In genomic region chr2:174075673-174076432, GRCm38 (mm10) we compare ENCODE assay signal across 8 mouse cellular contexts. TPM values are rescaled to one million over a fixed set of nuclear protein-coding genes. Genes with fewer than 3 reads are reported as not detected.
A peak's percentile ranks its signal among the peaks of the same experiment; 100 is the strongest.
DNase-seq lines count a peak whose midpoint lies in the region; ATAC-seq lines count a peak whose summit lies in the region.

Gene Stx16, plus strand, starts transcription at chr2:174076308.

- H3K4me1 ChIP-seq in heart, embryonic 14.5 days (ENCODE audit: control insufficient read depth in 2 of 2, insufficient read depth in 2 of 2, low read length in 2 of 2) = peaks cover 14 to 27% of the 10 kb centered on the region in 2 experiments
- peaks cover 35% of the 10 kb centered on the region for H3K4me1 ChIP-seq in liver, embryonic 13.5 days (replicated peaks)
- peaks cover 28% of the 10 kb centered on the region for H3K4me1 ChIP-seq in stomach, embryonic 16.5 days (ENCODE audit: control insufficient read depth, insufficient read depth, low read length)

- peak; percentile 68 for ATAC-seq in CD4-positive, CD25-positive, alpha-beta regulatory T cell, adult 4 months
- peak; percentile 95 for ATAC-seq in heart, embryonic 14.5 days (ENCODE audit: insufficient number of reproducible peaks, insufficient read depth, low FRiP score, low read depth)
- ATAC-seq in liver, embryonic 13.5 days (ENCODE audit: low read depth) = peak; percentile 95
- ATAC-seq in stomach, embryonic 16.5 days (ENCODE audit: insufficient read depth, low FRiP score) = peak; percentile 96

- DNase-seq in c-Kit-negative CD71-positive TER-119-positive erythroid progenitor cells, embryonic 14.5 days (ENCODE audit: low read depth, low spot score) = peak; percentile 57
- DNase-seq in fibroblast of lung, adult 2 months (ENCODE audit: low read depth) = peak; percentile 76
- DNase-seq in kidney, postnatal 14 days = peak; percentile 95
- DNase-seq in liver, embryonic 13.5 days = peak; percentile 85
- DNase-seq in neural tube, embryonic 10.5 days (ENCODE audit: extremely low spot score, low spot score) = peak; percentile 97

- peak within 1 kb of the TSS; percentile 96 for H3K9ac ChIP-seq in heart, embryonic 14.5 days (ENCODE audit: low read length)
- H3K9ac ChIP-seq in liver, embryonic 13.5 days = peak within 1 kb of the TSS; percentile 89
- H3K9ac ChIP-seq in stomach, embryonic 16.5 days (ENCODE audit: low read length) = peak within 1 kb of the TSS; percentile 95

- H3K27me3 ChIP-seq in heart, embryonic 14.5 days (ENCODE audit: control insufficient read depth, insufficient read depth, low read length) = no peaks in the 10 kb centered on the region
- no peaks in the 10 kb centered on the region for H3K27me3 ChIP-seq in liver, embryonic 13.5 days
- no peaks in the 10 kb centered on the region for H3K27me3 ChIP-seq in stomach, embryonic 16.5 days (ENCODE audit: control insufficient read depth, insufficient read depth, low read length)

- peak within 1 kb of the TSS; percentile 98 for H3K4me2 ChIP-seq in heart, embryonic 14.5 days (ENCODE audit: low read length)
- peak within 1 kb of the TSS; percentile 96 for H3K4me2 ChIP-seq in liver, embryonic 13.5 days
- peak within 1 kb of the TSS; percentile 91 for H3K4me2 ChIP-seq in stomach, embryonic 16.5 days (ENCODE audit: low read depth, low read length)

- H3K36me3 ChIP-seq in heart, embryonic 14.5 days (ENCODE audit: control insufficient read depth, insufficient read depth, low read length) = no peaks in the 10 kb centered on the region
- no peaks in the 10 kb centered on the region for H3K36me3 ChIP-seq in liver, embryonic 13.5 days
- H3K36me3 ChIP-seq in stomach, embryonic 16.5 days (ENCODE audit: control insufficient read depth, insufficient read depth, low read length) = no peaks in the 10 kb centered on the region

- H3K27ac ChIP-seq in heart, embryonic 14.5 days (replicated peaks in 1 of 2; ENCODE audit: control insufficient read depth in 1 of 2, insufficient read depth in 1 of 2, low read depth in 2 of 2, low read length in 2 of 2) = peak within 1 kb of the TSS; percentile 87 to 97
- H3K27ac ChIP-seq in liver, embryonic 13.5 days = peak within 1 kb of the TSS; percentile 82
- peak within 1 kb of the TSS; percentile 99 for H3K27ac ChIP-seq in stomach, embryonic 16.5 days (ENCODE audit: low read length)

- peak within 1 kb of the TSS; percentile 95 to 97 for H3K4me3 ChIP-seq in heart, embryonic 14.5 days (ENCODE audit: control insufficient read depth in 1 of 2, insufficient read depth in 1 of 2, low read depth in 1 of 2, low read length in 2 of 2)
- peak within 1 kb of the TSS; percentile 85 for H3K4me3 ChIP-seq in liver, embryonic 13.5 days (replicated peaks)
- peak within 1 kb of the TSS; percentile 97 for H3K4me3 ChIP-seq in stomach, embryonic 16.5 days (replicated peaks; ENCODE audit: low read length)

- H3K9me3 ChIP-seq in heart, embryonic 14.5 days (ENCODE audit: control insufficient read depth, low read length) = no peaks in the 10 kb centered on the region
- H3K9me3 ChIP-seq in liver, embryonic 13.5 days (replicated peaks) = no peaks in the 10 kb centered on the region
- no peaks in the 10 kb centered on the region for H3K9me3 ChIP-seq in stomach, embryonic 16.5 days (replicated peaks; ENCODE audit: control insufficient read depth, low read length)

- under 1% methylated on average over 32 of the region's 32 CpGs for WGBS in heart, embryonic 14.5 days
- WGBS in liver, embryonic 13.5 days (ENCODE audit: insufficient replicate concordance) = 2% methylated on average over 32 of the region's 32 CpGs
- 1% methylated on average over 32 of the region's 32 CpGs for WGBS in stomach, embryonic 16.5 days

RNA-seq across cellular contexts. Expression of gene Stx16, which starts in this region (rescaled TPM):
- polyA plus RNA-seq in CD4-positive, CD25-positive, alpha-beta regulatory T cell, adult 4 months (2017; shearing (Covaris generic)) = 10 to 100 TPM; 18.2 to 20.4 TPM
- polyA plus RNA-seq in heart, embryonic 14.5 days (2014; fragmentation: Nextera tagmentation; extraction: Ambion mirVana) = 6.9 and 7.9 TPM in 2 replicates
- 3.2 and 3.3 TPM in 2 replicates for polyA plus RNA-seq in liver, embryonic 13.5 days (2015; fragmentation: Nextera tagmentation; extraction: Ambion mirVana)
- 12.8 and 14.8 TPM in 2 replicates for polyA plus RNA-seq in stomach, embryonic 16.5 days (2015; fragmentation: Nextera tagmentation; extraction: Ambion mirVana)

Comparison
In these comparisons a context has a peak if more than half of its experiments do, and no peak if none do; other contexts are left out.
1. Peak in every context shown above with its lines: DNase-seq, ATAC-seq, H3K4me3 ChIP-seq and H3K27ac ChIP-seq.